Mouse (Mus musculus) spleen, adult 10 weeks (tissue): ENCODE results near the gene Daxx. TPM values are rescaled to one million over a fixed set of nuclear protein-coding genes. Genes with fewer than 3 reads are reported as not detected.

Experiments
- polyA plus RNA-seq: library from polyadenylated mRNA; stranded (reverse); fragments of 350-450 nt; fragmentation: Illumina TruSeq; extraction: RNeasy Lipid Tissue Mini Kit (QIAGEN cat#74804); gene quantifications from one replicate; pipeline ENCODE4 v1.2.3, GENCODE M21; 2015; ENCODE audit warnings: low replicate concordance; ENCODE audit not compliant: insufficient read depth

The Daxx gene
- polyA plus RNA-seq = 39.7 TPM

DNA sequence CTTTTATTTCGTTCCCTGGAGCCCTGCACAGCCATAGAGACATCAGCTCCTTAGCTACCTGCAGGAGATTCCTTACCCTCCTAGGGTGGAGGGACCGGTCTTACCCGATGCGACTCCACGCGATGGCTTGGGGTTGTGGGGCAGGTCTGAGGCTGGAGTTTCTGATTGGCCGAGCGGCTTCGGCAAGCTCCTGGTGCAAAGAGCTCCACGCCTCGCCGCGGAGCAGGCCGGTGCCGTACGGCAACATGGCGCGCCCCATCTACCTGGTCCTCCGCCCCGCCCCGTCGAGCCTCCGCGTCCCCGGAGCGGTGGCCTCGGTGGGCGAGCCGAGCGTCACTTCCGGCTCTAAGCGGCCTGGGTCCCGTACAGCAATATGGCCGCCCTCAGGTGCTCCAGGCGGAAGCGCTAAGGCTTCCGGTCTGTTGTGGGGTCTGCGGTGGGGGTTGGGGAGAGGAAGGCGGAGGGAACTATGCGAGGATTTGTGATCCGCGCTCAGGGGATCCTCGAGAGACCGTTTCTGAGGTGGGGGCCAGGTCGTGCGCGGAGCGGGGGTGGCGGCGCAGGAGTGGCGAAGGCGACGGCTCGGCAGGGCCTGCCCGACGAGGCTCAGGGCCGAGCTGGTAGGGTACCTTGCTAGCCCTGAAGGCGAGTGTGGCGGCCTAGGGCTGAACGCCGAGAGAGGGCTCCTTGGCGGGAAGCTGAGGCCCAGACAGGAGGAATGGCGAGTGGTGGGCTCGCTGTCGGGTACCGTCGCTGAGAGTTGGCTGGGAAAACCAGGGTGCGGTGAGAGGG lies at the start of gene Daxx:
Daxx (plus strand) TSS at position 338 of the 792 bp plus-strand sequence.

DNA sequence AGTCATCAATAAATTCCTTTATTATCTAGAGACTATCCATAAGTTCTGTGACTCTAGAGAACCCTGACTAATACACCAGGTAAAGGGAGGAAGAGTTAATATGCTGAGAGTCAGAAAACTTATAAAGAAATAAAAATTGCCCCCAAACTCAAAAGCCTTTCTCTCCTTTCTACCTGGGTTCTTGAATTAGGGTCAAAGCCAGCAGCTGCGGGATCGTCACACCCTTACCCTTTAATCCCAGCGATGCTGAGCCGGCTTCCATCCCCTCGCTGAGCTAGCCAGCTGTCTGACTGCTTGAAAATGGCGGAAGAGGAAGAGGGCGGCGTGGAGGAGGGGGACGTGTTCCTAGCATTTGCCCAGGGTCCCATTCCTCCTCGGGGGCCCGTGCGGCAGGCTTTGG lies 35.7 kb upstream of the Daxx start, which contains the start of gene Gm7029:
Gm7029 (plus strand) TSS at position 301 of the 400 bp plus-strand sequence.

GRCm38 (mm10) chr17:33890533-33891059 lies 18.6 kb upstream of the Daxx start, which contains the start of gene Kifc1:
TSS of gene Kifc1 (minus strand) at chr17:33890661.

DNA sequence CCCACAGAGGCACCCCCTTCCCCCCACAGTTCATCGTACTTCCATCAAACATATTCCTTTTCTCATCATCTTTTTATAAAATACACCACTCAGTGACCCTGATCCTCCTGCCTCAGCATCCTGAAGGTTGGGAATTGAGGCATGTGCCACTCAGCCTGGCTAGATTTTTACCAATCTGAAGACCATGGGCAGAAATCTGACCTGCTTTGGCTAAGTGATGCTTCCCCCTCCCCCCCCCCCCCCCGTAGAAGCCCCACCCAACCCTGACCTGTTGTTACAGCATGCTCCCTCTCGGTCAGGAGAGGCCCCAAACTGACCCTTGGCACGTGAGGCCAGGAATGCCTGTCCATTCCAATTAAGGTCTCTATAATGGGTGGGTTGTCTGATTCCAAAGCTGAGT lies 4.4 kb upstream of the Daxx start, which contains the start of gene Platr17:
Platr17 (plus strand) TSS at position 301 of the 400 bp plus-strand sequence.

DNA sequence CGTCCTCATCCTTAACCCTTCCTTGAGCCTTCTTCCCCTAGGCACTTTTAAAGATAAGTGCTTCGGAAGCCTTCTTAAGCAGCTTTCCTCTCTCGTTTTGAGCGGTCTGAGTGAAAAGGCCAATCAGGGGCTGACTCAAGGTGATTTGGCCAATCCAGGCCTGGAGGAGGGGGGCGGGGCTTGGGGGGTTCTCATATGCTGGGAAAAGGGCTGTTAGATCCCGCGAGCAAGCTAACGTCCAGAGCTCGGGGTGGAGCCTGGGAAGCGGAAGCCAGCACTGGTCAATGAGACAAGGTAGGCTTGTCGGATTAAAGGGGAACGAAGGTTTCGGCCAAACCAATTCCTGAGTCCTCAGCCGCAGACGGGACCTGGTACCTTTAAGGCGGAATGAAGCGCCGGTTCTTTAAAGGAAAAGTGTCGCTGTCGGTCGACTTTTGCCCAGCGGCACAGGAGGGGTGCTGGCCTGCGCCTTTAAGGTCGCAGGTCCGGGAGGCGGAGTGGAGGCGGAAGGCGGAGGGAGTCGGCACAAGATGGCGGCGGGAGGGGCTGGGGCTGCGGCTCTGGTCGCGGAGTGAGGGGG lies 6.5 kb downstream of the Daxx start, which contains the start of the genes Tapbp and Zbtb22:
Tapbp (plus strand) TSS at position 229 of the 580 bp plus-strand sequence.
Zbtb22 (plus strand) TSS at position 234 of the 580 bp plus-strand sequence.

DNA sequence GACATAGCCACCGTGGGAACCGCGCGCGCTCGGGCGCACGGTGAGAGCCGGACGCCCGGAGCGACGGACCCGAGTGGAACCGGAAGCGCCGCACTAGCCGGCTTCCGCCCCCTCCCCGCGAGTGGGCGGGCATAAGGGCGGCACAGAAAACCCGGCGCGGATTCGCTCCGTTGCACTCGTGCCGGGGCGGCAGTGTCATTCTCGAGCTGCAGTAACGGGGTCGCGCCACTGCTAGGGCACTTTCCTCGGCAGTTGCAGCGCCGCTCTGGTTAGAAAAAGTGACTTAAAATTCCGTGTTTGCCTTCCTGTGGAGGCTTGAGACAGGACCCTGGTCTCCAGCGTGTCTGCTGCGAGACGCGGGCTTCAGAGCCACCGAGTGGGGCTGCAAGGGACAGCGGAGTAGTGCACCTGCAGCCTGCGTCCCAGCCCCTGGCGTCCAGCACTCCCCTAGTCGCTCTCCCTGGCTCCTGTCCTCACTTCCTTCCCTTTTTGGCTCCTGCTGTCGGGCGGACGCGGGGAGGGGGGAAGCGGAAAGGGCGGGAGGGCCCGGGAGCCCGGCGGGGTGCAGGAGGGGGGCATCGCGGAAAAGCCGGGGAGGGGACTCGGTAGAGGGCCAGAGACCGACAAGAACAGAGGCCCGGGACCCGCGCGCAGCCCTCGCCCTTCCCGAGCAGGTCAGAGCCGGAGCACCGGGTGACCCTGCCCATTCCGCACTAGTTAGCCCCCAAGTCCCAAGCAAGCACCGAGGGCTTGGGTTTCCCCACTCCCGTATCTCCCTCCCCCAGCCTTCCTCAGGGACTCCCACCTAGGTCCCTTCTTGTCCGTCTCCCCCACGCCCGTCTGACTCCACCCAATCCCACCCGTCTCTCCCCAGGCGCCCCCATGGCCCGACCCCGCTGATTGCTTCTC lies 20.4 kb downstream of the Daxx start, which contains the start of gene Rgl2:
Rgl2 (plus strand) TSS at position 173 of the 909 bp plus-strand sequence.

DNA sequence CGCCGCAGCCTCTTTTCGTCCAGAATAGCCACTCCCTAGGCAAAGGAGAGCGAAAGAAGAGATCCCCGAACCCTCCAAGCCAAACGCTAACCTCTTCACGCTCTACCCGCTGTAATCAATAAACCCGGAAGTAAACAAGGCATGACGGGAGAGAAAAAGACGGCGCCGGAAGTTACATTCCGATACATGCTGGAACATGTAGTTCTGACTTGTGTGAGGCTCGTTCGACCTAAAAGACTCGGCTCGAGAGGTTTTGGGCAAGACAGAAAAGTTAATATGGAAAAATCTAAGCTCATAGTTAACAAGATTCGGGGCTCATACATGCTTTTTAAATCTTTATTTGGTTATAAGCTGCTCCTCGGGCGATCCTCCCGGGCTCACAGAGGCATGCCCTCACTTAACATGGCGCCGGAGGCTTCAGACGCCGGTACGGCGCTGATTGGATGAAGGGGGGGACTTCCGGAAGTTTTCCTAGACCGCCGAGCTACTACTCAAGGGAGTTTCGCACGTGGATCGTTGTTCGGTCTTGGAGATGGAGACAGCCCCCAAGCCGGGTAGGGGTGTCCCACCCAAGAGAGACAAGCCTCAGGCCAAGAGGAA lies 31.1 kb downstream of the Daxx start, which contains the start of the genes Pfdn6 and Wdr46:
Pfdn6 (minus strand) TSS at position 138 of the 600 bp plus-strand sequence.
Wdr46 (plus strand) TSS at position 455 of the 600 bp plus-strand sequence.

DNA sequence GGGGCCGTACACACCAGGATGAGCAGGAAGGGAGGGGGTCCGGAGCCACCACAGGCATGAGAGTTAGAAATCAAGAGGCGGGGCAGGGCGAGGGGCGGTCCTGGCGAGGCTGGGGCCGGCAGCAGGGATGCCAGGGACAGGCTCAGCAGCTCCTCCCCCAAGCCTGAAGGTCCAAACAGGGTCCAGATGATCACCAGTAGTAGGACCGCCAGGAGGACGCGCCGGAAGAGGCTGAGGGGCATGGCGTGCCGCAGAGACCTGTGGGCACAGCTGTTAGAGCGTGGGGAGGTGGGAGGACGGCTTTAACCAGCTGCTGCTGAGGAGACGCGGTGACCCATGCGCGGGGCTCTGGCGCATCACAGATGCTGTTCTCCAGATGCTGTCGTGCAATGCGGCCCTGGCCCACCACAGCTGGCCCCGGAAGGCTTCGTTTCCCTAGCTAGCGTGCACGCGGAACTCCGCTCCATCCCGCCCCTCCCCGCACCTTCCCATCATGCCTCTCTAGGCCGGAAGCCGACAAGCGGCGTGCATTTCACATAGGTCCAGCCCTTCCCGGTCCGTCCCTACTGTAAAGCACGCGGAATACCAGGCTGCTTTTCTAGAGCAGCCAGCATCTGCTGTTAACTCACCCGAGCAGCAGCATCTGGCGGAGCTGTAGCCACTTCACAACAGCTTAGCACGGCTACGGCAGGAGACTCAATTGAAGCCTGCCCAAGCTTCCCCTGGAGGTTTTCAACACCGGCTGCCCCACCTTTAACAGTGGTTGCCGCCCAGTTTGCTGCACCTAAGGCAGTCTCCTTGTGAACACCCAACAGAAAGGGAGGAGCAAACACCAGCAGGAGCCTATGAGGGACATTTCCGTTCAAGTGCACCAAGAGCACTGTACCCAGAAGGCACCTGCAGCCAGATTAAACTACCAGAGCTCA lies 42.1 kb downstream of the Daxx start, which contains the start of gene B3galt4:
B3galt4 (minus strand) TSS at position 468 of the 926 bp plus-strand sequence.

GRCm38 (mm10) chr17:33955555-33956214 lies 46.5 kb downstream of the Daxx start, which contains the start of the genes Vps52 and Rps18:
TSS of gene Vps52 (plus strand) at chr17:33955812.
TSS of gene Rps18 (minus strand) at chr17:33956001.

Other genes starting within 250 kb of the Daxx start
- gene Hnrnpm, start 222.6 kb upstream of the Daxx start, polyA plus RNA-seq = 386 TPM
- gene March2, start 190.7 kb upstream of the Daxx start, polyA plus RNA-seq = 102 TPM
- gene Rab11b, start 148.9 kb upstream of the Daxx start, polyA plus RNA-seq = 65.7 TPM
- gene Angptl4, start 127.6 kb upstream of the Daxx start, polyA plus RNA-seq = 11.1 TPM
- 53.6 TPM for gene Kank3, start 98.9 kb upstream of the Daxx start, polyA plus RNA-seq
- 1,152 TPM for gene Rps28, start 84.9 kb upstream of the Daxx start, polyA plus RNA-seq
- gene Ndufa7, start 84.8 kb upstream of the Daxx start, polyA plus RNA-seq = 55.2 TPM
- 5.0 TPM for gene Cd320, start 66.3 kb upstream of the Daxx start, polyA plus RNA-seq
- gene Gm7029, start 35.6 kb upstream of the Daxx start, polyA plus RNA-seq = not detected
- gene Kifc1, start 18.8 kb upstream of the Daxx start, polyA plus RNA-seq = 5.8 TPM
- gene Platr17, start 4.3 kb upstream of the Daxx start, polyA plus RNA-seq = 1.5 TPM
- gene Tapbp, start 6.5 kb downstream of the Daxx start, polyA plus RNA-seq = 143 TPM
- 10.6 TPM for gene Zbtb22, start 6.5 kb downstream of the Daxx start, polyA plus RNA-seq
- gene Rgl2, start 20.1 kb downstream of the Daxx start, polyA plus RNA-seq = 55.9 TPM
- 50.2 TPM for gene Pfdn6, start 30.9 kb downstream of the Daxx start, polyA plus RNA-seq
- 6.0 TPM for gene Wdr46, start 31.2 kb downstream of the Daxx start, polyA plus RNA-seq
- 4.4 TPM for gene B3galt4, start 42.1 kb downstream of the Daxx start, polyA plus RNA-seq
- 28.2 TPM for gene Vps52, start 46.4 kb downstream of the Daxx start, polyA plus RNA-seq
- gene Rps18, start 46.6 kb downstream of the Daxx start, polyA plus RNA-seq = 1,734 TPM
- gene H2-K1, start 90.9 kb downstream of the Daxx start, polyA plus RNA-seq = 3,352 TPM
- gene Ring1, start 115.3 kb downstream of the Daxx start, polyA plus RNA-seq = 10.5 TPM
- 137 TPM for gene H2-Ke6, start 118.6 kb downstream of the Daxx start, polyA plus RNA-seq
- gene Slc39a7, start 122.3 kb downstream of the Daxx start, polyA plus RNA-seq = 38.7 TPM
- gene Rxrb, start 122.4 kb downstream of the Daxx start, polyA plus RNA-seq = 24.2 TPM
- gene Col11a2, start 130.0 kb downstream of the Daxx start, polyA plus RNA-seq = 0.94 TPM
- 69.0 TPM for gene H2-Oa, start 182.9 kb downstream of the Daxx start, polyA plus RNA-seq
- gene H2-DMa, start 210.1 kb downstream of the Daxx start, polyA plus RNA-seq = 162 TPM
- 245 TPM for gene Brd2, start 213.2 kb downstream of the Daxx start, polyA plus RNA-seq
- 497 TPM for gene H2-DMb2, start 233.9 kb downstream of the Daxx start, polyA plus RNA-seq
- 222 TPM for gene H2-DMb1, start 243.7 kb downstream of the Daxx start, polyA plus RNA-seq